8 mouse cellular contexts compared by ENCODE assay signal in the genomic region with DNA sequence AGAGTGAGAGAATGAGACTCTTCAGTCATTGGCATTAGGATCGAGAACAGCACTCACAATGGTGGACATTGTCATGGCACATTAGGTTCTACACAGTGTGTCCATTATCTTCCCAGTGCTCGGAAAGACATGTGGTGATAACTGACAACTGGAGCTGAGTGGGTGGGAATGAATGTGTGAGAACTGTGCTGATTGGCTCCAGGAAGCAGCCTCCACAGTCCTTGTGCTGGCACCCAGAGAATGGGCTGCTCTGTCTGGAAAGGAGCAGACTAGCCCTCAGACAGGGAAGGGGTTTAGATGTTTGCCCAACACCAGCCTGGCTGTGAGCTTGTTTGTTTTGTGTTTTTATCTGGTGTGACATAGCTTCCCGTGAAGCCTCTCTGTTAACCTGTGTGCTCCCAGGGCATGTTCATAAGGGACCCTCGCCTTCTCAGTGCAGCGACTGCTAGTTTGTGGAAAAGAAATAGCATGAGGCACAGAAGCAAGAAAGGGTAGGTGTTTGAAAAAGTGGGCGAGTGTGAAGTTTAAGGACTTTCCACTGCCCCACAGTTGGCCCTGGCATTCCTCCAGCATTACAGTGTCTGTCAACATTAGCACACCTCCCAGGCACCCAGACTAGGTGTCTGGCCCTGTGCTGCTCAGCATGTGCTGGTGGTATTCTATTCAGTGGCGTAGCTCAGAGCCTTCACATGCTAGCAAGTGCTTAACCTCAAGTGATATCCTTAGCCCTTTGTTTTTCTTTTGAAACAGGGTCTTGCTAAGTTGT. TPM values are rescaled to one million over a fixed set of nuclear protein-coding genes. Genes with fewer than 3 reads are reported as not detected.
DNase-seq lines count a peak whose midpoint lies in the region; ATAC-seq and TF ChIP-seq lines count a peak whose summit lies in the region.

No protein-coding gene starts in this region.

- no peaks in the 10 kb centered on the region for H3K9me3 ChIP-seq in midbrain, postnatal 0 days (ENCODE audit: low read length)

- ATAC-seq in midbrain, postnatal 0 days (ENCODE audit: low FRiP score): peak; percentile 86

- no peak overlapping the region for H3K9ac ChIP-seq in midbrain, postnatal 0 days (replicated peaks; ENCODE audit: low read length, poor library complexity, severe bottlenecking)

- no peak overlapping the region for H3K4me3 ChIP-seq in midbrain, postnatal 0 days (ENCODE audit: low read depth, low read length)

- H3K27ac ChIP-seq in midbrain, postnatal 0 days (ENCODE audit: low read depth, low read length): no peak overlapping the region

- no peak for TF ChIP-seq CTCF in midbrain, postnatal 0 days (IDR thresholded peaks at IDR 0.05)

- peak; percentile 72 for DNase-seq in layer of hippocampus, adult 11-12 months (ENCODE audit: low spot score)
- DNase-seq in layer of hippocampus, postnatal 25 days (ENCODE audit: extremely low spot score in 1 of 2, low spot score in 1 of 2): no peak
- DNase-seq in frontal cortex, postnatal 14 days (ENCODE audit: low spot score in 2 of 2): peak; percentile 38 to 40
- peak; percentile 73 for DNase-seq in left cerebral cortex, adult 11 months (ENCODE audit: low spot score)
- peak; percentile 78 for DNase-seq in midbrain, postnatal 0 days (ENCODE audit: low spot score)
- DNase-seq in gastrocnemius, postnatal 14 days: no peak
- DNase-seq in MN1 (ENCODE audit: low spot score): no peak
- no peak for DNase-seq in c-Kit-positive CD71-positive TER-119-positive erythroid progenitor cells, embryonic 14.5 days (ENCODE audit: low spot score)

- intact Hi-C loops in gastrocnemius, postnatal 14 days (cut with DNase I; ENCODE audit: low total_unique reads): no loop called here

- H3K4me2 ChIP-seq in midbrain, postnatal 0 days (ENCODE audit: low read depth, low read length, poor library complexity, severe bottlenecking): no peak overlapping the region

- no peaks in the 10 kb centered on the region for H3K36me3 ChIP-seq in midbrain, postnatal 0 days (ENCODE audit: insufficient read depth, low read length)

- H3K4me1 ChIP-seq in midbrain, postnatal 0 days (ENCODE audit: insufficient read depth, low read length): no peaks in the 10 kb centered on the region; the same call in 1 of the 2 replicates

- no peaks in the 10 kb centered on the region for H3K27me3 ChIP-seq in midbrain, postnatal 0 days (ENCODE audit: insufficient read depth, low read length)

- WGBS in midbrain, postnatal 0 days: 54% methylated on average over 7 of the region's 7 CpGs

RNA-seq across cellular contexts. Expression of gene Inpp4a, which starts 51.4 kb away (rescaled TPM):
- 100 to 1,000 TPM; 149 to 156 TPM for total RNA-seq in layer of hippocampus, postnatal 25 days (2021)
- total RNA-seq in midbrain, postnatal 0 days (2014; rRNA removed): 48.8 and 64.1 TPM in 2 replicates
- polyA plus RNA-seq in midbrain, postnatal 0 days (2015; fragmentation: Nextera tagmentation; extraction: Ambion mirVana): 82.9 and 85.8 TPM in 2 replicates
- 10 to 100 TPM; 16.8 to 17.8 TPM for total RNA-seq in gastrocnemius, postnatal 14 days (2021)

Comparison
In these comparisons a context has a peak if more than half of its experiments do, and no peak if none do; other contexts are left out.
1. DNase-seq: peak in layer of hippocampus, adult 11-12 months (single experiment), frontal cortex, postnatal 14 days (2 of 2), left cerebral cortex, adult 11 months (single experiment) and midbrain, postnatal 0 days (single experiment); none in layer of hippocampus, postnatal 25 days (0 of 2), gastrocnemius, postnatal 14 days (single experiment), MN1 (single experiment) and c-Kit-positive CD71-positive TER-119-positive erythroid progenitor cells, embryonic 14.5 days (single experiment).